Comparison of ENCODE assay signal across 10 mouse cellular contexts in the genomic region with DNA sequence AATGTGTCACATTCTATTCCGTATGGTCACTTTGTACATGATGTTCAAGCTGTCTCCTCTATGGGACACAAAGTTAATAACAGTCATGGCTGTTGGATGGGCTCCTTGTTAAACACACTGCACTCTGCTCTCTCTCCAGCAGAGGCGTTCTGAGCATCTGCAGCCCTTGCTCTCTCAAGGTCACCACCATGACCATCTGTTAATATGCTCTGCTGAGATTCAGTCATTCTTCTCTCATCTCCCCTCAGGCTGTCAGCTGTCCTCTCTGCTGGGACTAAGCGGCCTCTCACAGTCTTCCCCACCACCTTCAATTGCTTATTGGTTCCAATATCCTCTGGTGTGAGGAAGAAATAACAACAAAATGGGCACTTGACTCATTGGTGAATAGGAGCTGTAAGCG.
DNase-seq lines count a peak whose midpoint lies in the region; ATAC-seq lines count a peak whose summit lies in the region.
"Had no signal": no experiment of that assay in that cellular context is flagged by ENCODE, and none has a peak within 500 bp of the region (broad histone marks: within the 10 kb centered on the region; RNA-seq: fewer than 3 reads in every experiment).

No protein-coding gene starts in this region.

- ATAC-seq in hindbrain, embryonic 12.5 days (ENCODE audit: low FRiP score) = peak; percentile 61; the same call in 1 of the 2 replicates
- ATAC-seq in activated CD4-positive, CD25-positive, alpha-beta regulatory T cell, adult 4 months = no peak

- peaks cover 7% of the 10 kb centered on the region; the same call in 1 of the 2 replicates for H3K36me3 ChIP-seq in heart, embryonic 10.5 days
- no peaks in the 10 kb centered on the region for H3K36me3 ChIP-seq in hindbrain, embryonic 12.5 days

- H3K27me3 ChIP-seq in heart, embryonic 10.5 days (ENCODE audit: insufficient read depth, poor library complexity, severe bottlenecking) = no peaks in the 10 kb centered on the region
- no peaks in the 10 kb centered on the region for H3K27me3 ChIP-seq in hindbrain, embryonic 12.5 days
- H3K27me3 ChIP-seq: heart, embryonic 13.5 days had no signal

- no peak overlapping the region for H3K27ac ChIP-seq in heart, embryonic 10.5 days
- H3K27ac ChIP-seq in hindbrain, embryonic 12.5 days = no peak overlapping the region
- H3K27ac ChIP-seq: heart, embryonic 13.5 days had no signal

- no peak overlapping the region for H3K4me2 ChIP-seq in hindbrain, embryonic 12.5 days (replicated peaks)
- H3K4me2 ChIP-seq: heart, embryonic 13.5 days had no signal

- no peaks in the 10 kb centered on the region for H3K9me3 ChIP-seq in heart, embryonic 10.5 days
- no peaks in the 10 kb centered on the region for H3K9me3 ChIP-seq in hindbrain, embryonic 12.5 days (replicated peaks)
- H3K9me3 ChIP-seq: heart, embryonic 13.5 days had no signal

- H3K4me3 ChIP-seq in heart, embryonic 10.5 days = no peak overlapping the region
- H3K4me3 ChIP-seq in hindbrain, embryonic 12.5 days = no peak overlapping the region
- H3K4me3 ChIP-seq: heart, embryonic 13.5 days had no signal

- peak; percentile 19 for DNase-seq in heart, postnatal 4 days
- DNase-seq in heart, embryonic 10.5 days (ENCODE audit: low spot score) = no peak
- DNase-seq in 3T3-L1 (ENCODE audit: low read depth, low spot score) (peak; percentile 45), R1 (ENCODE audit: low read depth, low spot score) (peak; percentile 54)
- DNase-seq in ovary, postnatal 36 days (ENCODE audit: low spot score) = no peak
- DNase-seq in yolk sac, embryonic 10.5 days (ENCODE audit: low spot score) = no peak
- DNase-seq: thymus, postnatal 4 days had no signal

- no peak overlapping the region for H3K9ac ChIP-seq in hindbrain, embryonic 12.5 days
- H3K9ac ChIP-seq: heart, embryonic 13.5 days had no signal

- WGBS in heart, embryonic 10.5 days = 69% methylated on average over 4 of the region's 4 CpGs
- WGBS in hindbrain, embryonic 12.5 days = 63% methylated on average over 4 of the region's 4 CpGs

- H3K4me1 ChIP-seq in heart, embryonic 10.5 days = no peaks in the 10 kb centered on the region
- H3K4me1 ChIP-seq in hindbrain, embryonic 12.5 days = 0 out of 2 replicates have a peak, but pooled peaks cover 2% of the 10 kb centered on the region
- H3K4me1 ChIP-seq: heart, embryonic 13.5 days had no signal

Comparison
In these comparisons a context has a peak if more than half of its experiments do, and no peak if none do; other contexts are left out.
1. DNase-seq: peak in heart, postnatal 4 days (single experiment), 3T3-L1 (single experiment) and R1 (single experiment); none in heart, embryonic 10.5 days (single experiment), ovary, postnatal 36 days (single experiment) and yolk sac, embryonic 10.5 days (single experiment).